Mouse (Mus musculus): ENCODE data around the gene Fgf11. TPM values are rescaled to one million over a fixed set of nuclear protein-coding genes. Genes with fewer than 3 reads are reported as not detected.

Gene Fgf11
- polyA plus RNA-seq, 2 experiments, result 0.06 to 0.41 TPM

- Histone ChIP-seq H3K4me2 (ENCODE audit: low read depth) (no peak overlapping the region), H3K4me3 (ENCODE audit: insufficient read depth in 1 of 2, low read depth in 2 of 2, low read length in 2 of 2) (no peak overlapping the region), H3K36me3 (replicated peaks; ENCODE audit: control insufficient read depth, insufficient read depth, low read depth) (no peaks in the 10 kb centered on the region), H3K9me3 (ENCODE audit: control insufficient read depth, low read length) (no peaks in the 10 kb centered on the region), H3K4me1 (replicated peaks; ENCODE audit: control insufficient read depth in 2 of 2, insufficient read depth in 2 of 2, low read length in 1 of 2) (peaks cover 5 to 8% of the 10 kb centered on the region in 2 experiments; a peak in 3 of 4 replicates), H3K27ac (no peak overlapping the region), H3K27me3 (ENCODE audit: control insufficient read depth, insufficient read depth, low read length) (peaks cover 67% of the 10 kb centered on the region), H3K9ac (replicated peaks) (no peak overlapping the region)
- TF ChIP-seq EP300 (IDR thresholded peaks at IDR 0.05; ENCODE audit: low read depth), result no peak
- no peak for TF ChIP-seq CTCF (IDR thresholded peaks at IDR 0.05; ENCODE audit: low read depth)
- 59% methylated on average over 7 of the region's 7 CpGs for WGBS (ENCODE audit: insufficient replicate concordance)
- DNase-seq (ENCODE audit: low read depth in 3 of 3, low spot score in 3 of 3), result no peak
- no peak for ATAC-seq (ENCODE audit: insufficient read depth)
These were observed 3.7 kb downstream of the Fgf11 start for GRCm38 (mm10) chr11:69797924-69798323.

GRCm38 (mm10) chr11:69795983-69796435 lies 5.6 kb downstream of the Fgf11 start:
- H3K9me3 ChIP-seq (ENCODE audit: control insufficient read depth, low read length), result no peaks in the 10 kb centered on the region
- H3K27me3 ChIP-seq (ENCODE audit: control insufficient read depth, insufficient read depth, low read length), result peaks cover 48% of the 10 kb centered on the region
- H3K27ac ChIP-seq, result no peak overlapping the region
- DNase-seq (ENCODE audit: low read depth in 3 of 3, low spot score in 3 of 3) (no peak), ATAC-seq (ENCODE audit: insufficient read depth) (no peak)
- TF ChIP-seq CTCF (IDR thresholded peaks at IDR 0.05; ENCODE audit: low read depth), result no peak
- no peak for TF ChIP-seq EP300 (IDR thresholded peaks at IDR 0.05; ENCODE audit: low read depth)
- peak overlapping the region; percentile 31; the same call in 1 of the 2 replicates for H3K9ac ChIP-seq (replicated peaks)
- 3% methylated on average over 13 of the region's 13 CpGs for WGBS (ENCODE audit: insufficient replicate concordance)
- H3K4me2 ChIP-seq (ENCODE audit: low read depth), result peak overlapping the region; percentile 88
- H3K4me3 ChIP-seq (ENCODE audit: insufficient read depth in 1 of 2, low read depth in 2 of 2, low read length in 2 of 2), result peak overlapping the region in 1 of 2 experiments; percentile 53; a peak in 2 of 4 replicates
- H3K4me1 ChIP-seq (replicated peaks; ENCODE audit: control insufficient read depth in 2 of 2, insufficient read depth in 2 of 2, low read length in 1 of 2), result peaks cover 5 to 8% of the 10 kb centered on the region in 2 experiments; a peak in 3 of 4 replicates
- H3K36me3 ChIP-seq (replicated peaks; ENCODE audit: control insufficient read depth, insufficient read depth, low read depth), result no peaks in the 10 kb centered on the region

DNA sequence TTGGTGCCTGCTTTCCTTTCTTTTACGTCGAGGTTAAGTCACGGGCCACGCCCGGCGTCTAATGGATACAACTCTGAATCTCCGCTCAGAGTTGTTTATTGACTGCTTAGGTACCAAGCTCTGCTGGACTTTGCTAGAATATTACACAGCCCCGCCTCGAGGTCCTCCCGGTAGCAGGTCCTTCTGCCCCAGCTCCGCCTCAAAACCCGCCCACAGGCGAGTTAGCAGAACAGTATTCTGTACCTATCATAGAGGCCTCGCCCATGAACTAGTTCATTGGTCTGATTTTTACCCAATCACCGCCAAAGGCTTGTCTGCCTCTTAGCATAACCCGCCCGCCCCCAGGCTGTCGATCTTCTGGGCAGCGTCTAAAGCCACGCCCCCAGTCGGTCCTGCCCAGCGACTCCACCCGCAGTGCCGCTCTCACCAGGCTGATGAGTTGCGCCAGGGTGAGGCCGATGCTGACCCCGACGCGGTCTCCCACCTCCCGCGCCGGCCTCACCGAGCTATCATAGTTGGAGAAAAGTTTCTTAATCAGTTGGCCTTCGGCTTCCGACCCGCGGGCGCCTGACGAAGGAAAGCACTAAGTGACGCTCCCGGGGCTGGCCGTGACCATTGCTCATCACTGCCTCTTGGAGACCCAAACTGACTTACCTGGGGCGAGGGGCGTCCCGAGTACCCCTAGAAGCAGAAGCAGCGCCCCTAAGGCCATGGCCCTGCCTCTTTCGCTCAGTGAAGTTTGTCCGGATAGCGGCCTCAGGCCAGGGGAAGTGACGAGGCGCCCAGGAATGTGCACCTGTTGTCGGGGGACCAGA lies 6.3 kb downstream of the Fgf11 start, which contains the start of gene Chrnb1:
Gene Chrnb1 (minus strand): TSS at position 776 of the 815 bp plus-strand sequence.
- under 1% methylated on average over 52 of the region's 52 CpGs for WGBS (ENCODE audit: insufficient replicate concordance)
- Histone ChIP-seq H3K9me3 (ENCODE audit: control insufficient read depth, low read length) (no peaks in the 10 kb centered on the region), H3K27ac (no peak within 1 kb of the TSS), H3K4me3 (ENCODE audit: insufficient read depth in 1 of 2, low read depth in 2 of 2, low read length in 2 of 2) (peak within 1 kb of the TSS; percentile 45 to 53), H3K4me2 (ENCODE audit: low read depth) (peak within 1 kb of the TSS; percentile 88), H3K27me3 (ENCODE audit: control insufficient read depth, insufficient read depth, low read length) (peaks cover 42% of the 10 kb centered on the region), H3K4me1 (replicated peaks; ENCODE audit: control insufficient read depth in 2 of 2, insufficient read depth in 2 of 2, low read length in 1 of 2) (peaks cover 5 to 8% of the 10 kb centered on the region in 2 experiments; a peak in 3 of 4 replicates), H3K36me3 (replicated peaks; ENCODE audit: control insufficient read depth, insufficient read depth, low read depth) (no peaks in the 10 kb centered on the region), H3K9ac (replicated peaks) (peak within 1 kb of the TSS; percentile 31; the same call in 1 of the 2 replicates)
- TF ChIP-seq EP300 (IDR thresholded peaks at IDR 0.05; ENCODE audit: low read depth) (no peak), CTCF (IDR thresholded peaks at IDR 0.05; ENCODE audit: low read depth) (peak; percentile 19; the same call in 1 of the 2 replicates)
- peak; percentile 97 to 98 (median 97) for DNase-seq (ENCODE audit: low read depth in 3 of 3, low spot score in 3 of 3)
- ATAC-seq (ENCODE audit: insufficient read depth), result peak; percentile 100

DNA sequence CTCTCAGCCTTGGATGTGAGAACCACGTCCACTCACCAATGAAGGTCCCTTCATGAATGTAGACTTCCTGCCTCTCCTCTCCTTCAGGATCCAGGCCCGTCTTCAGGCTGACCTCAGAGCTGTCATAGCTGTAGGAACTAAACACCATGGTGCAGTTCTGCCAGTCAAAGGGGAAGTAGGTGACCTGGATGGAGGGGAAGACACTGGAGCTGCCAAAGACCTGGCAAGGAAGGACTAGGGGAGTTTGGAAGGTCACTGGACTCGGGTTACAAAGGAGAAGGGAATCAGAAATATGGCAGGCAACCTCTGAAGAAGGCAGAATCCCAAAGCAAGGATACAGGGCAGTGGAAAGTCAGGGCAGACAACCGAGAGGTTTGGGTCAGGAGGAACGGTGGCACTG lies 8.2 kb downstream of the Fgf11 start:
- Histone ChIP-seq H3K9me3 (ENCODE audit: control insufficient read depth, low read length) (no peaks in the 10 kb centered on the region), H3K27me3 (ENCODE audit: control insufficient read depth, insufficient read depth, low read length) (peaks cover 25% of the 10 kb centered on the region), H3K4me3 (ENCODE audit: insufficient read depth in 1 of 2, low read depth in 2 of 2, low read length in 2 of 2) (no peak overlapping the region), H3K4me2 (ENCODE audit: low read depth) (no peak overlapping the region), H3K36me3 (replicated peaks; ENCODE audit: control insufficient read depth, insufficient read depth, low read depth) (no peaks in the 10 kb centered on the region), H3K9ac (replicated peaks) (no peak overlapping the region), H3K4me1 (replicated peaks; ENCODE audit: control insufficient read depth in 2 of 2, insufficient read depth in 2 of 2, low read length in 1 of 2) (peaks cover 4 to 8% of the 10 kb centered on the region in 2 experiments; a peak in 3 of 4 replicates), H3K27ac (no peak overlapping the region)
- ATAC-seq (ENCODE audit: insufficient read depth) (no peak), DNase-seq (ENCODE audit: low read depth in 3 of 3, low spot score in 3 of 3) (no peak)
- WGBS (ENCODE audit: insufficient replicate concordance), result 49% methylated on average over 5 of the region's 5 CpGs
- TF ChIP-seq EP300 (IDR thresholded peaks at IDR 0.05; ENCODE audit: low read depth) (no peak), CTCF (IDR thresholded peaks at IDR 0.05; ENCODE audit: low read depth) (no peak)

- H3K27ac ChIP-seq, result no peak overlapping the region
- no peak for TF ChIP-seq EP300 (IDR thresholded peaks at IDR 0.05; ENCODE audit: low read depth)
- TF ChIP-seq CTCF (IDR thresholded peaks at IDR 0.05; ENCODE audit: low read depth), result no peak
- no peak overlapping the region for H3K4me3 ChIP-seq (ENCODE audit: insufficient read depth in 1 of 2, low read depth in 2 of 2, low read length in 2 of 2)
- WGBS (ENCODE audit: insufficient replicate concordance), result 44% methylated on average over 5 of the region's 5 CpGs
- H3K36me3 ChIP-seq (replicated peaks; ENCODE audit: control insufficient read depth, insufficient read depth, low read depth), result no peaks in the 10 kb centered on the region
- H3K4me2 ChIP-seq (ENCODE audit: low read depth), result no peak overlapping the region
- H3K9ac ChIP-seq (replicated peaks), result no peak overlapping the region
- DNase-seq (ENCODE audit: low read depth in 3 of 3, low spot score in 3 of 3) (no peak), ATAC-seq (ENCODE audit: insufficient read depth) (no peak)
- peaks cover 7% of the 10 kb centered on the region for H3K27me3 ChIP-seq (ENCODE audit: control insufficient read depth, insufficient read depth, low read length)
- peaks cover 4 to 8% of the 10 kb centered on the region in 2 experiments; a peak in 3 of 4 replicates for H3K4me1 ChIP-seq (replicated peaks; ENCODE audit: control insufficient read depth in 2 of 2, insufficient read depth in 2 of 2, low read length in 1 of 2)
- no peaks in the 10 kb centered on the region for H3K9me3 ChIP-seq (ENCODE audit: control insufficient read depth, low read length)
These were observed 10.2 kb downstream of the Fgf11 start for GRCm38 (mm10) chr11:69791420-69791819.
